Mouse (Mus musculus): ENCODE measurements around the gene Alox5. TPM values are rescaled to one million over a fixed set of nuclear protein-coding genes. Genes with fewer than 3 reads are reported as not detected.

The Alox5 gene
- total and polyA plus RNA-seq, 3 experiments, result 22.3 to 87.0 (median 73.4) TPM

- ATAC-seq (ENCODE audit: extremely low read depth, insufficient number of reproducible peaks, low FRiP score, poor library complexity, severe bottlenecking), result no peak
- TF ChIP-seq GATA1 (IDR thresholded peaks at IDR 0.05; ENCODE audit: borderline replicate concordance, low read length), result no peak
- TF ChIP-seq GATA2 (IDR thresholded peaks at IDR 0.05; ENCODE audit: borderline replicate concordance, low read depth, low read length), result no peak
- no peak for TF ChIP-seq TAL1 (conservative IDR thresholded peaks at IDR 0.05; ENCODE audit: low read depth, low read length)
- no peak for TF ChIP-seq POLR2AphosphoS5 (IDR thresholded peaks at IDR 0.05; ENCODE audit: insufficient replicate concordance, low read depth, low read length)
- TF ChIP-seq CTCF (IDR thresholded peaks at IDR 0.05; ENCODE audit: low read depth, low read length), result no peak
These were observed 74.9 kb downstream of the Alox5 start for GRCm38 (mm10) chr6:116386045-116386415.

GRCm38 (mm10) chr6:116385194-116386044, 75.6 kb downstream of the Alox5 start:
- TF ChIP-seq GATA2 (IDR thresholded peaks at IDR 0.05; ENCODE audit: borderline replicate concordance, low read depth, low read length) (no peak), CTCF (IDR thresholded peaks at IDR 0.05; ENCODE audit: low read depth, low read length) (no peak), TAL1 (conservative IDR thresholded peaks at IDR 0.05; ENCODE audit: low read depth, low read length) (no peak), GATA1 (IDR thresholded peaks at IDR 0.05; ENCODE audit: borderline replicate concordance, low read length) (no peak), POLR2AphosphoS5 (IDR thresholded peaks at IDR 0.05; ENCODE audit: insufficient replicate concordance, low read depth, low read length) (no peak)
- Histone ChIP-seq H3K27me3 (ENCODE audit: insufficient read depth, low read length) (no peaks in the 10 kb centered on the region), H3K4me1 (ENCODE audit: insufficient read depth, low read depth, low read length) (0 out of 2 replicates have a peak, but pooled peaks cover 5% of the 10 kb centered on the region), H3K4me3 (ENCODE audit: low read depth, low read length) (no peak overlapping the region), H3K36me3 (replicated peaks) (peaks cover 14% of the 10 kb centered on the region), H3K9me3 (replicated peaks) (no peaks in the 10 kb centered on the region)
- DNase-seq (ENCODE audit: low spot score) (no peak), ATAC-seq (ENCODE audit: extremely low read depth, insufficient number of reproducible peaks, low FRiP score, poor library complexity, severe bottlenecking) (no peak)

More at GRCm38 (mm10) chr6:116386045-116386415, 74.9 kb downstream of the Alox5 start:
- Histone ChIP-seq H3K36me3 (replicated peaks) (peaks cover 14% of the 10 kb centered on the region), H3K9me3 (replicated peaks) (no peaks in the 10 kb centered on the region), H3K27me3 (ENCODE audit: insufficient read depth, low read length) (no peaks in the 10 kb centered on the region), H3K4me1 (ENCODE audit: insufficient read depth, low read depth, low read length) (0 out of 2 replicates have a peak, but pooled peaks cover 5% of the 10 kb centered on the region), H3K4me3 (ENCODE audit: low read depth, low read length) (no peak overlapping the region)
- no peak for DNase-seq (ENCODE audit: low spot score)

DNA sequence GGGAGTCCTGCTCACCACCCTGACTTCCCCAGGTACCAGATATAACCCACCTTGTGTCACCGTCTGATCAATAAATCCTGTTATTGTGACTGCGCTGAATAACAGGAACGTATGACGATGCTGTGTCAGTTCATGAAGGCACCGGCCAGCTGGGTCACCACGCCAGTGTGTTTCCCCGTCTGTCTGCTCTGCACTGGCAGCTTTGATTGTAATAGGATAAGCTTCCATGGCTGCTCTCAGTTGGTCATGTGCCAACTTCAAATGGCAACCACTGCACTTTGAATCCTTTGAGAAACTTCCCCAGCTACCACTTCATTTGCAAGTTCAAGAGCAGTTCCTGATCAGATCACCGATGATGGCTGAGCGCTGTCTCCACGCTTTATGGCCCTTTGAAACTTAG, 77.4 kb downstream of the Alox5 start:
- TF ChIP-seq CTCF (IDR thresholded peaks at IDR 0.05; ENCODE audit: low read depth, low read length) (no peak), TAL1 (conservative IDR thresholded peaks at IDR 0.05; ENCODE audit: low read depth, low read length) (no peak), GATA2 (IDR thresholded peaks at IDR 0.05; ENCODE audit: borderline replicate concordance, low read depth, low read length) (no peak), GATA1 (IDR thresholded peaks at IDR 0.05; ENCODE audit: borderline replicate concordance, low read length) (no peak), POLR2AphosphoS5 (IDR thresholded peaks at IDR 0.05; ENCODE audit: insufficient replicate concordance, low read depth, low read length) (no peak)
- Histone ChIP-seq H3K4me3 (ENCODE audit: low read depth, low read length) (no peak overlapping the region), H3K27me3 (ENCODE audit: insufficient read depth, low read length) (no peaks in the 10 kb centered on the region), H3K9me3 (replicated peaks) (no peaks in the 10 kb centered on the region), H3K4me1 (ENCODE audit: insufficient read depth, low read depth, low read length) (0 out of 2 replicates have a peak, but pooled peaks cover 5% of the 10 kb centered on the region), H3K36me3 (replicated peaks) (peaks cover 23% of the 10 kb centered on the region)
- DNase-seq (ENCODE audit: low spot score) (no peak), ATAC-seq (ENCODE audit: extremely low read depth, insufficient number of reproducible peaks, low FRiP score, poor library complexity, severe bottlenecking) (no peak)

DNA sequence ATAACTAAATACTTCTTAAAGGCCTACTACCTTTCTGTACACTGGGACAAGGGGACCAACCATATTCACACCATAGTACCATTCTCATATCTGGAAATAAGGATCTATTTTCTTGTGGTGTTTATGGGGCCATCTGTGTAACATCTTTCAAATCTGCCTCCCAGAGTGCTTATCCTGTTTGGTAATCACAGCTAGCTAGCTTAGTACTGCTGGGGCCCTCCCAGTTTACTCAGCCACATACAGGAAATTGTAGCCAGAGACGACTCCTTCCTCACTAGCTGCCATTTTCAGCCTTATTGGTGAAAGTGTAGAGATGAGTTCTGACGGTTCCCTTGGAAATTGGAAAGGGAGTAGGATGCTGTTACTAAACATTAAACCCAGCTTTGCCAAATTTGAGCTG, 79.4 kb downstream of the Alox5 start:
- Histone ChIP-seq H3K4me3 (ENCODE audit: low read depth, low read length) (no peak overlapping the region), H3K36me3 (replicated peaks) (peaks cover 33% of the 10 kb centered on the region), H3K27me3 (ENCODE audit: insufficient read depth, low read length) (no peaks in the 10 kb centered on the region), H3K4me1 (ENCODE audit: insufficient read depth, low read depth, low read length) (0 out of 2 replicates have a peak, but pooled peaks cover 5% of the 10 kb centered on the region), H3K9me3 (replicated peaks) (no peaks in the 10 kb centered on the region)
- ATAC-seq (ENCODE audit: extremely low read depth, insufficient number of reproducible peaks, low FRiP score, poor library complexity, severe bottlenecking) (no peak), DNase-seq (ENCODE audit: low spot score) (no peak)
- TF ChIP-seq TAL1 (conservative IDR thresholded peaks at IDR 0.05; ENCODE audit: low read depth, low read length), result no peak
- no peak for TF ChIP-seq CTCF (IDR thresholded peaks at IDR 0.05; ENCODE audit: low read depth, low read length)
- no peak for TF ChIP-seq GATA2 (IDR thresholded peaks at IDR 0.05; ENCODE audit: borderline replicate concordance, low read depth, low read length)
- TF ChIP-seq GATA1 (IDR thresholded peaks at IDR 0.05; ENCODE audit: borderline replicate concordance, low read length), result no peak
- no peak for TF ChIP-seq POLR2AphosphoS5 (IDR thresholded peaks at IDR 0.05; ENCODE audit: insufficient replicate concordance, low read depth, low read length)

- H3K4me1 ChIP-seq (ENCODE audit: insufficient read depth, low read depth, low read length), result no peaks in the 10 kb centered on the region
- DNase-seq (ENCODE audit: low spot score) (no peak), ATAC-seq (ENCODE audit: extremely low read depth, insufficient number of reproducible peaks, low FRiP score, poor library complexity, severe bottlenecking) (no peak)
- peaks cover 29% of the 10 kb centered on the region for H3K36me3 ChIP-seq (replicated peaks)
- TF ChIP-seq POLR2AphosphoS5 (IDR thresholded peaks at IDR 0.05; ENCODE audit: insufficient replicate concordance, low read depth, low read length), result no peak
- no peak for TF ChIP-seq CTCF (IDR thresholded peaks at IDR 0.05; ENCODE audit: low read depth, low read length)
- no peak for TF ChIP-seq TAL1 (conservative IDR thresholded peaks at IDR 0.05; ENCODE audit: low read depth, low read length)
- no peak for TF ChIP-seq GATA1 (IDR thresholded peaks at IDR 0.05; ENCODE audit: borderline replicate concordance, low read length)
- TF ChIP-seq GATA2 (IDR thresholded peaks at IDR 0.05; ENCODE audit: borderline replicate concordance, low read depth, low read length), result no peak
- H3K9me3 ChIP-seq (replicated peaks), result no peaks in the 10 kb centered on the region
- no peaks in the 10 kb centered on the region for H3K27me3 ChIP-seq (ENCODE audit: insufficient read depth, low read length)
- H3K4me3 ChIP-seq (ENCODE audit: low read depth, low read length), result no peak overlapping the region
These were observed 80.8 kb downstream of the Alox5 start for GRCm38 (mm10) chr6:116380157-116380556.

DNA sequence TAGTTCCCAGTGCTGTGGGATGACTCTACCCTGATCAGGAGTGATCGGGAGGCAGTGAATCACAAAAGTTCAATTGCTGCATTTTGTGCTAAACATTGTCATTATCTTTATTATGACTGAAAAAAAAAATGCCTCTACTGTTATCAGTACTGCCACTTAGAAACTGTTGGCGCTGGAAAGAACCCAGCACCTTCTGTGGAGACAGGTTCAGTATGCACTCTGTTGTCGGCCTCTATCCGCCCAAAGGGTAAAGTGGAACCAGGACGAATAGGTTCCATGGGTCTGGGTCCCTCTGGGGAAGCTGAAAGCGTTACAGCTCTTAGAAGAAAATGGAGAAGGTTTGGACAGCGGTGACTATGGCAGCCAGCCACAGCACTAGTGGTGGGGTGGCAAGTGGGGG, 82.1 kb downstream of the Alox5 start:
- ATAC-seq (ENCODE audit: extremely low read depth, insufficient number of reproducible peaks, low FRiP score, poor library complexity, severe bottlenecking) (no peak), DNase-seq (ENCODE audit: low spot score) (no peak)
- peaks cover 29% of the 10 kb centered on the region for H3K36me3 ChIP-seq (replicated peaks)
- no peak overlapping the region for H3K4me3 ChIP-seq (ENCODE audit: low read depth, low read length)
- no peak for TF ChIP-seq CTCF (IDR thresholded peaks at IDR 0.05; ENCODE audit: low read depth, low read length)
- no peak for TF ChIP-seq GATA2 (IDR thresholded peaks at IDR 0.05; ENCODE audit: borderline replicate concordance, low read depth, low read length)
- no peak for TF ChIP-seq POLR2AphosphoS5 (IDR thresholded peaks at IDR 0.05; ENCODE audit: insufficient replicate concordance, low read depth, low read length)
- no peak for TF ChIP-seq TAL1 (conservative IDR thresholded peaks at IDR 0.05; ENCODE audit: low read depth, low read length)
- TF ChIP-seq GATA1 (IDR thresholded peaks at IDR 0.05; ENCODE audit: borderline replicate concordance, low read length), result no peak
- H3K27me3 ChIP-seq (ENCODE audit: insufficient read depth, low read length), result no peaks in the 10 kb centered on the region
- peaks cover 5% of the 10 kb centered on the region; the same call in 1 of the 2 replicates for H3K4me1 ChIP-seq (ENCODE audit: insufficient read depth, low read depth, low read length)
- H3K9me3 ChIP-seq (replicated peaks), result no peaks in the 10 kb centered on the region
